Mouse (Mus musculus) Patski (cell line): ENCODE results near the gene Stox2. TPM values are rescaled to one million over a fixed set of nuclear protein-coding genes. Genes with fewer than 3 reads are reported as not detected.
A peak's percentile ranks its signal among the peaks of the same experiment; 100 is the strongest.
"Not testable (repeated sequence)": the region's sequence is repeated elsewhere in the genome, so short reads cannot be mapped to it uniquely, and the experiment has no call there.

Source experiments
- ATAC-seq: fragments of 100-300 bp; one replicate; pipeline ENCODE4 v1.8.0; 2021
- CTCF ChIA-PET: fragments of 350-600 bp; sonication (Branson Sonifier 250); formaldehyde crosslinking; loops from one replicate; lab custom pipeline; 2022; ENCODE audit warnings: inconsistent platforms; lab: Charles Lee
- POLR2A ChIA-PET: fragments of 350-600 bp; sonication (Branson Sonifier 250); formaldehyde crosslinking; loops from one replicate; lab custom pipeline; 2022; ENCODE audit warnings: antibody characterized with exemption, inconsistent platforms; lab: Charles Lee
- DNase-seq: peaks from one replicate; pipeline ENCODE4 v3.0.0-alpha.2; 2011; ENCODE audit warnings: low read depth, low spot score
- H3K27me3 ChIP-seq: fragments of 371-371 bp; one replicate; pipeline ENCODE4 v1.5.1; 2021
- CTCF ChIP-seq: fragments of 100-300 bp; IDR thresholded peaks from one replicate; pipeline ENCODE4 v1.5.1; 2021
- in situ Hi-C: fragments of 300-500 bp; cut with MboI; formaldehyde crosslinking; loops from 3 replicates; pipeline ENCODE4 v1.11.1; 2018; ENCODE audit warnings: low pct_unique_long_range_greater_than_20kb, mixed read lengths
- polyA plus RNA-seq: library from polyadenylated mRNA; unstranded; gene quantifications from one replicate; pipeline ENCODE4 v1.2.3, GENCODE M21; 2021

Gene Stox2
- polyA plus RNA-seq, 1 experiment from 2014 or later, result 14.7 TPM

- no peaks in the 10 kb centered on the region for H3K27me3 ChIP-seq
- POLR2A ChIA-PET, result no interaction called here
- CTCF ChIA-PET, result interaction anchor here (1.3 kb wide), 1 partner anchor 15 kb away, joined by 3 read pairs; no protein-coding TSS in a partner anchor
- ATAC-seq (no peak), DNase-seq (no peak)
- in situ Hi-C loops, result no loop called here
- TF ChIP-seq CTCF, result no peak
These were observed 6.9 kb downstream of the Stox2 start for GRCm38 (mm10) chr8:47439271-47439670.

GRCm38 (mm10) chr8:47437976-47438375 is 8.2 kb downstream of the Stox2 start:
- no peak for ATAC-seq
- in situ Hi-C loops, result no loop called here
- DNase-seq, result no peak
- H3K27me3 ChIP-seq, result no peaks in the 10 kb centered on the region
- CTCF ChIA-PET, result no interaction called here
- no peak for TF ChIP-seq CTCF
- POLR2A ChIA-PET, result no interaction called here

- CTCF ChIA-PET, result interaction anchor here (1.7 kb wide), 1 partner anchor 13 kb away, joined by 5 read pairs; no protein-coding TSS in a partner anchor
- in situ Hi-C loops, result no loop called here
- POLR2A ChIA-PET, result no interaction called here
These were observed 10.3 kb downstream of the Stox2 start for GRCm38 (mm10) chr8:47435861-47436260.

GRCm38 (mm10) chr8:47435412-47435811 is 10.8 kb downstream of the Stox2 start:
- DNase-seq, result no peak
- CTCF ChIA-PET, result interaction anchor here (1.7 kb wide), 1 partner anchor 13 kb away, joined by 5 read pairs; no protein-coding TSS in a partner anchor
- no peak for ATAC-seq
- H3K27me3 ChIP-seq, result no peaks in the 10 kb centered on the region
- in situ Hi-C loops, result no loop called here
- POLR2A ChIA-PET, result no interaction called here
- TF ChIP-seq CTCF, result no peak

More at GRCm38 (mm10) chr8:47435861-47436260, 10.3 kb downstream of the Stox2 start:
- TF ChIP-seq CTCF, result no peak
- DNase-seq (no peak), ATAC-seq (no peak)
- H3K27me3 ChIP-seq, result no peaks in the 10 kb centered on the region

GRCm38 (mm10) chr8:47431263-47431662 is 14.9 kb downstream of the Stox2 start:
- no peaks in the 10 kb centered on the region for H3K27me3 ChIP-seq
- in situ Hi-C loops, result no loop called here
- TF ChIP-seq CTCF, result no peak
- ChIA-PET POLR2A (no interaction called here), CTCF (interaction anchor here (0.8 to 2.1 kb wide), 3 partner anchors 13 to 19 kb away, joined by 3 to 4 read pairs (median 3); no protein-coding TSS in a partner anchor)
- ATAC-seq (peak; percentile 48), DNase-seq (no peak)

GRCm38 (mm10) chr8:47414258-47414525 is 32.0 kb downstream of the Stox2 start:
- CTCF ChIA-PET, result interaction anchor here (0.8 to 0.9 kb wide), 2 partner anchors 28 to 45 kb away, joined by 3 read pairs; no protein-coding TSS in a partner anchor
- ATAC-seq, DNase-seq, H3K27me3 ChIP-seq, POLR2A ChIA-PET: not testable (repeated sequence)
- in situ Hi-C loops, result loop anchor here (5.0 to 10.0 kb wide), 2 partner anchors 88 to 271 kb away; no protein-coding TSS in a partner anchor

- no peaks in the 10 kb centered on the region for H3K27me3 ChIP-seq
- TF ChIP-seq CTCF, result no peak
- in situ Hi-C loops, result loop anchor here (5.0 to 10.0 kb wide), 2 partner anchors 89 to 271 kb away; no protein-coding TSS in a partner anchor
- ChIA-PET POLR2A (interaction anchor here (0.5 to 1.6 kb wide), 2 partner anchors 10 to 45 kb away, joined by 4 to 6 read pairs; no protein-coding TSS in a partner anchor), CTCF (interaction anchor here (0.8 to 1.2 kb wide), 2 partner anchors 27 to 42 kb away, joined by 3 to 5 read pairs; no protein-coding TSS in a partner anchor)
- DNase-seq (no peak), ATAC-seq (peak; percentile 77)
These were observed 32.5 kb downstream of the Stox2 start for GRCm38 (mm10) chr8:47413524-47414257.

- CTCF ChIA-PET, result interaction anchor here (1.2 to 1.4 kb wide), 3 partner anchors 20 to 42 kb away, joined by 3 to 5 read pairs (median 4); no protein-coding TSS in a partner anchor
- no peak for DNase-seq
- POLR2A ChIA-PET, result interaction anchor here (0.5 to 1.6 kb wide), 3 partner anchors 9 to 46 kb away, joined by 3 to 6 read pairs (median 4); no protein-coding TSS in a partner anchor
- in situ Hi-C loops, result loop anchor here (5.0 to 10.0 kb wide), 2 partner anchors 89 to 272 kb away; no protein-coding TSS in a partner anchor
- peak; percentile 49 for TF ChIP-seq CTCF
- ATAC-seq, result peak; percentile 58
- H3K27me3 ChIP-seq, result no peaks in the 10 kb centered on the region
These were observed 33.3 kb downstream of the Stox2 start for GRCm38 (mm10) chr8:47412696-47413523.

- ATAC-seq, result no peak
- peak; percentile 31 for TF ChIP-seq CTCF
- CTCF ChIA-PET, result interaction anchor here (1.2 to 1.4 kb wide), 3 partner anchors 20 to 41 kb away, joined by 3 to 5 read pairs (median 4); no protein-coding TSS in a partner anchor
- no peaks in the 10 kb centered on the region for H3K27me3 ChIP-seq
- in situ Hi-C loops, result loop anchor here (5.0 to 10.0 kb wide), 2 partner anchors 90 to 273 kb away; no protein-coding TSS in a partner anchor
- POLR2A ChIA-PET, result interaction anchor here (0.6 to 1.6 kb wide), 2 partner anchors 36 to 47 kb away, joined by 3 to 6 read pairs; no protein-coding TSS in a partner anchor
- DNase-seq, result no peak
These were observed 34.0 kb downstream of the Stox2 start for GRCm38 (mm10) chr8:47411994-47412695.
